Mouse (Mus musculus): ENCODE measurements around the gene Mfsd6. TPM values are rescaled to one million over a fixed set of nuclear protein-coding genes. Genes with fewer than 3 reads are reported as not detected.

Gene Mfsd6
- 8.3 TPM for polyA plus RNA-seq (2015; fragmentation: Illumina TruSeq; extraction: RNeasy Lipid Tissue Mini Kit (QIAGEN cat#74804); ENCODE audit: insufficient read depth, low replicate concordance)

DNA sequence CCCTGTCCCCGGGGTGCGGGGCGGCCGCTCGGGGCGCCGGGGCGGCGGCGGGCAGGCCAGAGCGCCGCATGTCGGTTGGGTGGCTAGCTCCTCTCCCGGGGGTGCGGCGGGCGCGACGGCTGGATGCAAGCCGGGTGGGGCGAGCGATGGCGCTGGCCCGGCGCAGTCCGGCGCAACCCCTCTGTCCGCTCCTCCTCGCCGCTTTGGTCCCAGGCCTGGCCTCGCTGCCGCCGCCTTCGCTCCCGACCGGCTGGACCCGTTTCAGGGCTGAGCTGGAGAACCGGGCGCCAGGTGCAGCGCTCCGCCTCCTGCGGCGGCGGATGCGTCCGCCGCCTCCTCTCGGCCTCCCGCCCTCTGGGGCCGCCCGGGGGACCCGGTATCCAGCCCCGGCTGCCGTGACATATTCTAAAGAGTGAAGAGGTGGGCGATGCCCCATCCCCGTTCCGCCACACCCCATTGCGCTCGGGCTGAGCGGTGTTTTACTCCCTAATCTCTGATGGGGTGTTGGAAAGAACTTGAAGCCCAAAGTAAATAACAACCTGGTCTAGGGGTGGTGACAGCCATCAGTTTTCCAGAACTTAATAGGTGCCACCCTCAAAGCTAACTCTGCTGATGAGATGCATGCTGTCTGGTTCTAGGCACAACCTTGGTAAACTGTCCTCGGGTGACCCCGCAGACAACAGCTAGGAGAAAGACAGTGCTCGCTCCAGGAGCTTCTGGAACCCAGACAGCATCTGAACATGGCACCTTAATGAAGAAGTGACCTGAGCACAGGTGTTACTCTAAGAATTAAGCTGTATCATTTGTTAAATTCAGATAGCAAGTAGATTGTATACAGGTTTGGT lies at the start of gene Mfsd6:
Mfsd6 (minus strand) TSS at position 407 of the 845 bp plus-strand sequence.

DNA sequence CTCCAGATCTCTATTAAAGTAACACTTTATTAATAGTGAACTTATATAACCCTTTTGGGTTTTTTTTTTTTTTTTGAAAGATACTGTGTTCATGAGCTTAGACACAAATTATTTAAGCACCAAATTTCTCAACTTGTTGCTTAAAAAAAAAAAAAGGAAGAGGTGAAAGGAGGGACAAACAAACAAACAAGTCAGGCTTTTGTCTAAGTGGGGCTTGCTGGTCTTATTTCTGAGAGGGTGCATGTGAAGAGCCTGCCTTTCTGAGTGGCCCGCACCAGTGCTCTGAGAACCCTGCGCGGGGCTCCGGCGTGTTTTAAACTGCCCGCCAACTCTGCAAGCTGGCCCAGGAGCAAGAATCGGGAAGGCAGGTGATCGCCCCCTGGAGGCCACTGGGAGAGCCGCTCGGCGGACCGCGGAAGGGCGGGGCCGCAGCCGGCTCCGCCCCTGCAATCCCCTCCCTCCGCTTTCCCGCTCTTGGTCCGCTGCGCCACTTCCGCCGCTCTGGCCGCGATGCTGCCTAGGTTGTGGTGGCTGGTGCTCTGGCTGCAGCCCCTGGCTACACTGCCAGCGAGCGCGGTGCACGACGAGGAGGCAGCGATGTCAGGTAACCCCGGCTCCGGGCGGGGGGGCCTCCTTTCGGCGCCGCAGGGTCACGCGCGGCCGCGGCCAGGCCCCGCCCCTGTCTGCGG lies 96.9 kb downstream of the Mfsd6 start, which contains the start of gene Nemp2:
Nemp2 (plus strand) TSS at position 456 of the 689 bp plus-strand sequence.

Other genes starting within 250 kb of the Mfsd6 start
- gene Nab1, start 226.8 kb downstream of the Mfsd6 start, polyA plus RNA-seq (2015; fragmentation: Illumina TruSeq; extraction: RNeasy Lipid Tissue Mini Kit (QIAGEN cat#74804); ENCODE audit: insufficient read depth, low replicate concordance), result 39.0 TPM
- 55.1 TPM for gene Nemp2, start 96.8 kb downstream of the Mfsd6 start, polyA plus RNA-seq (2015; fragmentation: Illumina TruSeq; extraction: RNeasy Lipid Tissue Mini Kit (QIAGEN cat#74804); ENCODE audit: insufficient read depth, low replicate concordance)
- 34.7 TPM for gene Inpp1, start 90.2 kb upstream of the Mfsd6 start, polyA plus RNA-seq (2015; fragmentation: Illumina TruSeq; extraction: RNeasy Lipid Tissue Mini Kit (QIAGEN cat#74804); ENCODE audit: insufficient read depth, low replicate concordance)
- gene Hibch, start 117.5 kb upstream of the Mfsd6 start, polyA plus RNA-seq (2015; fragmentation: Illumina TruSeq; extraction: RNeasy Lipid Tissue Mini Kit (QIAGEN cat#74804); ENCODE audit: insufficient read depth, low replicate concordance), result 25.6 TPM